Mouse (Mus musculus): Measurements from ENCODE around the gene Kcng4. TPM values are rescaled to one million over a fixed set of nuclear protein-coding genes. Genes with fewer than 3 reads are reported as not detected.
A peak's percentile ranks its signal among the peaks of the same experiment; 100 is the strongest.

The Kcng4 gene
- polyA plus RNA-seq, 1 experiment from 2014 or later, result 0.10 TPM

DNA sequence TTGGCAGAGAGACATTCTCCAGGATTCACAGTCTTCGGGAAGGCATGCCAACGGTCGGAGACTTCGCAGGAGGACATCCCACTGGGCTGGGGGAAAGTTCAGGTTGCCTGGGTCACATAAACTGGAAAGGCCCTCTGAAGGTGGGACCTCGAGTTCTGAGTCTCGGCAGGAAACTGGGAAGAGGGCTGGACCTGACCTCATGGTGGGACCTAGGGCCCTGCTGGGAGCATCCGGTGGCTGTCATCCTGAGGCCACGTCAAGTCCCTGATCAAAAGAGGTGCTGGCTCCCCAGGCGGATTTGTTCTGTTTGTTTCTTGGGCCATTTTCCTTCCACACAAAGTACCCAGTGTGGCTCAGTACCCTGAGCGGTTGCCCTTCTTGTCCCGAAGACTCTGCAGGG lies 28.0 kb upstream of the Kcng4 start:
- Histone ChIP-seq H3K36me3 (no peaks in the 10 kb centered on the region), H3K9me3 (no peaks in the 10 kb centered on the region), H3K27ac (no peak overlapping the region), H3K4me1 (peaks cover 8% of the 10 kb centered on the region), H3K27me3 (replicated peaks) (peaks cover 13% of the 10 kb centered on the region; the same call in 1 of the 2 replicates), H3K4me3 (no peak overlapping the region), H3K4me2 (replicated peaks) (no peak overlapping the region), H3K9ac (no peak overlapping the region)
- ATAC-seq (ENCODE audit: low FRiP score, low read depth), result no peak
- 63% methylated on average over 11 of the region's 11 CpGs for WGBS

DNA sequence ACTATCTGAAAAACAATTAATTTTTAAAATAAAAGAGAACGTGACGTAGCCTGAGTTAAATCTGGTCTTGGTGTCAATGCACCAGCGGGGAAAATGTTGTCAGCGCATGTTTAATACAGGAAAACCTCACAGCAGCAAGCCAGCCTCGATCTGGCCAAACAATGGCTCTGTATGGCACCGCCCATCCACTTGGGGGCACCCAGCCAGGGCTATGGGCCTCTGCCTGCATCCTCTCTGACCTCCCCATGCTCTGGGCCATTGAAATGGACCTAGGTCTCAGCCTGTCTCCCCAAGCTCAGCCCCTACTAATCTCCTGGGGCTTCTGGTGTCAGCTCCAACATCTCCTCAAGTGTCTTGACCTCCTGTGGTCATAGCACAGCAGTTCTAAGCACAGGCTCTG lies 26.4 kb upstream of the Kcng4 start:
- H3K27ac ChIP-seq, result no peak overlapping the region

DNA sequence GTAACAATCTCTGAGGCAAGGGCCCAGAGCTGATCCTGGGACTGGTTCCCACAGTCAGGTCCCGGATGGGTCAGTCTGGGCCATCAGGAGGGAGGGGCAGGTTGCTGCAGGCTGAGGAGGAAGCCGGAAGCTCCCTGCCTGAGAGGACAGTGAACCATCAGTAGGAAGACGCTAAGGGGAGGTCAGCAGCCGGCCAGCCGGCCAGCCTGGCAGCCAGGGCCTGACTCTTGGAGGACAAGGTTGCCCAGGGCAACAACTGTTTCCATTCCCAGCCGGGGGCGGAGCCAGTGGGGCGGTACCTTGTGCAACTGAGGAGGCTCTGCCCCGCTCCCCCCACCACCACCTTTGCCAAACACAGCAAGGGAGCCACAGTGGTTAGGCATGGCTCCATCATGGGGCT lies 25.6 kb upstream of the Kcng4 start:
- WGBS, result 5% methylated on average over 9 of the region's 9 CpGs
- ATAC-seq (ENCODE audit: low FRiP score, low read depth), result no peak
- no peak overlapping the region for H3K27ac ChIP-seq

More for the DNA sequence above, 26.4 kb upstream of the Kcng4 start:
- Histone ChIP-seq H3K4me2 (replicated peaks) (no peak overlapping the region), H3K9me3 (no peaks in the 10 kb centered on the region), H3K36me3 (no peaks in the 10 kb centered on the region), H3K4me1 (peaks cover 8% of the 10 kb centered on the region), H3K4me3 (no peak overlapping the region), H3K9ac (no peak overlapping the region), H3K27me3 (replicated peaks) (peaks cover 6% of the 10 kb centered on the region; the same call in 1 of the 2 replicates)
- WGBS, result 72% methylated on average over 6 of the region's 6 CpGs
- ATAC-seq (ENCODE audit: low FRiP score, low read depth), result no peak

DNA sequence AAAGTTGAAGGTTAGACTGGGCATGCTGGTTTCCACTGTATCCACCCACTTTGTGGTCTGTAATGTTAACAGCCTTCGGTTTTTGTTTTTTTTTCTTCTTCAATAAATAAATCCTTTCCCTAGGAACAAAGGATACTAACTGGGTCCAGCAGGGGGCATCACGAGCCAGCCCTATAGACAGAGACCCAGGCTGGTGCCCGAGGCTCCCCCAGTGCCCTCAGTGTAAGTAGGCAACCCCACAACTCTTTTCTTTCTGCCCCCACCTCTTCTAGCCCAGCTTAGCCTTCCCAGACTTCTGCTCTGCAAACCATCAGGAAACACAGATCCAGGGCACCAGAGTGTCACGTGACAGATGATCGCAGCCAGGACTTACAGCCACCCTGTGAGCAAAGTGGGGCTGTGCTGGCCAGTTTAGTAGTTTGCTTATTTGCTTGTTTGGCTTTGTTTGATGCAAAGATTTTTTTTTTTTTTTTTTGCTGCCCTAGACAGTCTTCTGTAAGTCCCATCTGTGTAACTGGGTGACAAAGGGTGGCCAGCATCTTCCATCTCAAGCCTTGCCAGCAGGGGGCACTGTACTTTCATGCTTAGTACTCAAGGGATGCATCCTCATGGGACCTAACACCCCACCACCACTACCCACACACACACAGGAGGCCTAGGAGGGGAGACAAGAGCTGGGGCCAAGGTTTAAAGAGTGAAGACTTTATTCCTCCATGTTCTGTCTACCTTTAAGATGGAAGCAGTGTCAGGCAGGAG lies 21.4 kb upstream of the Kcng4 start:
- Histone ChIP-seq H3K9me3 (no peaks in the 10 kb centered on the region), H3K27ac (no peak overlapping the region), H3K27me3 (replicated peaks) (no peaks in the 10 kb centered on the region), H3K4me3 (no peak overlapping the region), H3K36me3 (no peaks in the 10 kb centered on the region), H3K4me2 (replicated peaks) (no peak overlapping the region), H3K4me1 (peaks cover 15% of the 10 kb centered on the region), H3K9ac (no peak overlapping the region)
- ATAC-seq (ENCODE audit: low FRiP score, low read depth), result no peak
- WGBS, result 55% methylated on average over 5 of the region's 5 CpGs

More for the DNA sequence above, 25.6 kb upstream of the Kcng4 start:
- H3K4me3 ChIP-seq, result no peak overlapping the region
- peaks cover 8% of the 10 kb centered on the region for H3K4me1 ChIP-seq
- no peaks in the 10 kb centered on the region for H3K36me3 ChIP-seq
- no peak overlapping the region for H3K4me2 ChIP-seq (replicated peaks)
- H3K9me3 ChIP-seq, result no peaks in the 10 kb centered on the region
- peaks cover 6% of the 10 kb centered on the region; the same call in 1 of the 2 replicates for H3K27me3 ChIP-seq (replicated peaks)
- no peak overlapping the region for H3K9ac ChIP-seq

DNA sequence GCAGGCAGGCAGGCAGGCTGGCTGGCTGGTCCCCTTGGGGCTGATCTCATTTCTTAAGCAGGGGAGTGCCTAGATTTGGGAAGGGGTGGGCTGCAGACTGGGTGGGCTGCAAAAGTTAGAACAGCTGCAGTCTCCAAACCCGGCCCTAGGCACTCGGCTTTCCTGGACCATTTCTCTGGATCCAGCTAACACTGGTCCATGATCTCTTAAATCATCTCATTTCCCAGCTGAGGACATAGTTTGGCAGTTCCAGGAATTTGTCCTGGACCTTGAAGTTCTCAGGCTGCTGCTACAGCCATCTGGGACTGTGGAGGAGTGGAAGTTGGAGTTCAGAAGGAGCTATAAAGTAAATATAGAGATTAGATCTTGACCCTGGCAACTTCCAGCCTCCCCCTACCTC lies 15.8 kb upstream of the Kcng4 start:
- Histone ChIP-seq H3K9me3 (no peaks in the 10 kb centered on the region), H3K4me2 (replicated peaks) (no peak overlapping the region), H3K27me3 (replicated peaks) (no peaks in the 10 kb centered on the region), H3K4me1 (peaks cover 7% of the 10 kb centered on the region; the same call in 1 of the 2 replicates), H3K27ac (no peak overlapping the region), H3K9ac (no peak overlapping the region), H3K36me3 (no peaks in the 10 kb centered on the region), H3K4me3 (no peak overlapping the region)
- 65% methylated on average over 2 of the region's 2 CpGs for WGBS
- ATAC-seq (ENCODE audit: low FRiP score, low read depth), result no peak

DNA sequence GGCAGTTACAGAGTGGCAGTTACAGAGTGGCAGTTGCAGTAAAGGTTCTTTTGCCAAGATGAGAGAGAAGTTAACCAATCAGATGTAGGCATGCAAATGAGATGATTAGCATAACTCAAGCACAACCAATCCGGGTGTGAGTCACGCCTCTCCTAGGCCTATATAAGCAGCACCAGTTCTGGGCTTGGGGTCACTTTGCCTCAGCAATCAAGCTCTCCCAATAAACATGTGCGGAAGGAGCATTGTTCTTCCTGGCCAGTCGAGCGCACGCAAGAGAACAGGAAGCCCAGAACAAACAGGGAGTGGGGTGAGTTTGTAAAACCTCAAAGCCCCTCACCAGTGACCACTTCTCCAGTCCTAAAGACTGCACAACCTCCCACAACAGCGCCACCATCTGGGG lies 11.4 kb upstream of the Kcng4 start:
- H3K27me3 ChIP-seq (replicated peaks), result no peaks in the 10 kb centered on the region
- H3K27ac ChIP-seq, result no peak overlapping the region
- peaks cover 6% of the 10 kb centered on the region; the same call in 1 of the 2 replicates for H3K4me1 ChIP-seq
- WGBS, result 83% methylated on average over 7 of the region's 7 CpGs
- H3K9me3 ChIP-seq, result no peaks in the 10 kb centered on the region
- no peak overlapping the region for H3K4me2 ChIP-seq (replicated peaks)
- H3K36me3 ChIP-seq, result no peaks in the 10 kb centered on the region
- ATAC-seq (ENCODE audit: low FRiP score, low read depth), result no peak
- no peak overlapping the region for H3K4me3 ChIP-seq
- no peak overlapping the region for H3K9ac ChIP-seq

DNA sequence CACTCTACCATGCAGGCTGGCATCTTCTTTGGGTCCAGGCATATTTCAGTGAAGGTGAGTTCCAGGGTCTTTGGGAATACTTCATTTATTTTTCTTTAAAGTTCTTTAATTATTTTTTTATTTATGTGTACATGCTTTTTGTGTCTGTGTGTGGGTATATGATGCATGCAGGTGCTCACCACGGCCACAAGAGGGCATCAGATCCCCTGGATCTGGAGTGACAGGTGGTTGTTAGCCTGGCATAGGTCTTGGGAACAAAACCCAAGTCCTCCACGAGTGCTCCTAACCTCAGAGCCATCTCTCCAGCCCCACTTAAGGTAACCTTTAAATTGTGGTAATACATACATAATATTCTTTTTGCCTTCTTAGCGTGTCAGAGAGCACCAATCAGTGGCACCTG lies 10.7 kb upstream of the Kcng4 start:
- no peaks in the 10 kb centered on the region for H3K27me3 ChIP-seq (replicated peaks)
- peaks cover 6% of the 10 kb centered on the region; the same call in 1 of the 2 replicates for H3K4me1 ChIP-seq
- H3K9me3 ChIP-seq, result no peaks in the 10 kb centered on the region
- no peak overlapping the region for H3K4me2 ChIP-seq (replicated peaks)
- H3K36me3 ChIP-seq, result no peaks in the 10 kb centered on the region
- no peak for ATAC-seq (ENCODE audit: low FRiP score, low read depth)
- H3K27ac ChIP-seq, result no peak overlapping the region
- H3K9ac ChIP-seq, result no peak overlapping the region
- WGBS, result 76% methylated on average over 3 of the region's 3 CpGs
- H3K4me3 ChIP-seq, result no peak overlapping the region

DNA sequence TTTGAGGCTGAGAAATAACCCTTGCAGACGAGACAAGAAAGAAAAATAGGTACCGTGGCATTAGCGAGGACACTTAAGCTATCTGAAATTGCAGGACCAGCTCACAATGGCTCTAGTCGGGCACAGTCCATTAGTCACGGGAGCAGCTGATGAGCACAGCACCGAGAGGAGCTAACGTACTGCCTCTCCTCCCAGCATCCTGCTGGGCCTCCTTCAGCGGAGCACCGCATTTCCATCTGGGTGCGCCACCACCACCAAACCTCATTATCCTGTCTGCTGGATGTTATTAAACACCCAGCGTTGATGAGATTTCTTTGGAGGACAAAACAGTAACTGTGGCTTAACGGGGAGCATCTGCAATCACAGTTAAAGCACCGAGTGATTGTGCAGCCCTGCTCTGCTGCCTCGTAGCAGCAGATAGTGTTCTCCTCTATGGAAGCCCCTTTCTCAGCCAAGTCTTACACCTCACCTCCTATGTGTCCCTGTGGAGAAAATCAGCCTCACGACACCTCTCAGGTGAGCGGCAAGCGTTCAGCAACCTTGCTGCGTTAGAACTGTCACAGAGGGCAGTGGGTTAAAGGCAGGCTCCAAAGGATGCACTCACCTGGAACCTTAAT lies 9.6 kb upstream of the Kcng4 start:
- 46% methylated on average over 18 of the region's 18 CpGs for WGBS

DNA sequence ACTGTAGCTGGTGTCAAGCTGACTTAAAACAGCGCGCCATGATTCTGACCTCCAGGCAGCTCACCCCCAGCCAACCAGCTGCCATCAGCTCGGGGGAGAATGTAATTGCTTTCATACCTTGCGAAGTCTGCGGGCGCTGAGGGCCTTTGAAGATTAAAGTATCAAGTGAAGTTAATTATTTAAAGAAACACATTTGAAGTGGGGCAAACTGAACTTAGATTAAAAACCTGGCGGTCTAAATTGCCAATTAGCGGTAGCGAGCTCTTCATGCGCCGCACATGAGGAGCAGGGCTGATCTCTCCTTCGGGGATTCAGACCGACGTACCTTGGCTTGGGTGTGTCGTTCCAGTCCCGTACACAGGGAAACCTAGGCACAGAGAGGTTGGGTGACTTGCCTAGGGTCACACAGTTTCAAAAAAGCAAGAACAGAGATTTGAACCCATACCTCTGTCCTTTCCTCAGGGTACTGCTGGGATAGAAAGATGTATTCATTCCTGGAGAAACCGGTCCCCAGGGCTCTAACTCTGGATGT lies 9.0 kb upstream of the Kcng4 start:
- ATAC-seq (ENCODE audit: low FRiP score, low read depth), result 0 out of 2 replicates have a peak, but pooled peaks have one; percentile 53
- Histone ChIP-seq H3K4me3 (no peak overlapping the region), H3K9ac (no peak overlapping the region), H3K27ac (no peak overlapping the region), H3K27me3 (replicated peaks) (0 out of 2 replicates have a peak, but pooled peaks cover 2% of the 10 kb centered on the region), H3K9me3 (no peaks in the 10 kb centered on the region), H3K4me2 (replicated peaks) (no peak overlapping the region), H3K4me1 (peaks cover 6% of the 10 kb centered on the region; the same call in 1 of the 2 replicates), H3K36me3 (no peaks in the 10 kb centered on the region)
- 81% methylated on average over 17 of the region's 17 CpGs for WGBS

More for the DNA sequence above, 9.6 kb upstream of the Kcng4 start:
- Histone ChIP-seq H3K36me3 (no peaks in the 10 kb centered on the region), H3K4me1 (peaks cover 6% of the 10 kb centered on the region; the same call in 1 of the 2 replicates), H3K27ac (no peak overlapping the region), H3K27me3 (replicated peaks) (0 out of 2 replicates have a peak, but pooled peaks cover 2% of the 10 kb centered on the region), H3K9ac (no peak overlapping the region), H3K4me3 (no peak overlapping the region), H3K4me2 (replicated peaks) (0 out of 2 replicates have a peak overlapping the region, but pooled peaks have one; percentile 9), H3K9me3 (no peaks in the 10 kb centered on the region)
- ATAC-seq (ENCODE audit: low FRiP score, low read depth), result peak; percentile 82

DNA sequence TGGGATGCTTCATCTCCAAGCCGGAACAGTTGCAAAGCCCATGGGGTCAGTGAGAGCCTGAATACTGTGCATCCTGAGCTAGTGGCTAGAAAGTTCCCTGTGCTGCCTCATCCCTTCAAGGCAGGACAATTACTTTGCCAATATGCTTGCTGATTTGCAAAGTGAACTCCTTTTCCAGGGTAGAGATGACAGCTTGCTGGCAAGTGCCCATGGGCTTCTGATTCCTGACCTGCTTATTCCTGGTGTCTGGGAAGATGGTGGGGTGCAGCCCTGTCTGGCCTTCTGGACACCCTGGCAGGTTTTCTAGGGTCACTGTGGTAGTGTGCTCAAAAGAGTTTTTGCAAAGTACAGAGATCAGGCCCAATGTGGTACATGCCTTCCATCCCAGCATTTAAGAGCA lies 7.5 kb upstream of the Kcng4 start:
- Histone ChIP-seq H3K27ac (no peak overlapping the region), H3K4me3 (no peak overlapping the region), H3K9ac (no peak overlapping the region), H3K27me3 (replicated peaks) (0 out of 2 replicates have a peak, but pooled peaks cover 2% of the 10 kb centered on the region), H3K9me3 (no peaks in the 10 kb centered on the region), H3K4me2 (replicated peaks) (no peak overlapping the region), H3K36me3 (no peaks in the 10 kb centered on the region), H3K4me1 (peaks cover 6% of the 10 kb centered on the region; the same call in 1 of the 2 replicates)
- ATAC-seq (ENCODE audit: low FRiP score, low read depth), result no peak
- WGBS, result 94% methylated on average over 1 of the region's 1 CpGs

DNA sequence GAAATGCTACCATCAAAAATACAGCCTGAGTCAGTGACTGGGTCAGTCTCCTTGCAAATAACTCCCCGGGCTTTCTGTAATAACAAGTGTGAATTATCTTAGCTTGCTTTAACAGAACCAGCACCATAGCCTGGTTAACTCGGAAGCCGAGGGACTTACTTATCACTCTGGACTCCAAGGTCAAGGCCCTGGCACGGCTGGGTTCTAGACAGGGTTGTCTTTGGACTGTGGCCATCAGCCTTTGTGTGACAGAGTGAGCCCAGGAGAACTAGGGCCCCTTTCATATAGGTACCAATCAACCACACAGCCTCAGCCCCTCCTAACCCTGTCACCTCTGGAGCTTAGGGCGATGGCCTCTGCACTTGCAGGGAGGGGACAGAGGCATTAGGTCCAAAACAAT lies 5.6 kb upstream of the Kcng4 start:
- H3K36me3 ChIP-seq, result no peaks in the 10 kb centered on the region

DNA sequence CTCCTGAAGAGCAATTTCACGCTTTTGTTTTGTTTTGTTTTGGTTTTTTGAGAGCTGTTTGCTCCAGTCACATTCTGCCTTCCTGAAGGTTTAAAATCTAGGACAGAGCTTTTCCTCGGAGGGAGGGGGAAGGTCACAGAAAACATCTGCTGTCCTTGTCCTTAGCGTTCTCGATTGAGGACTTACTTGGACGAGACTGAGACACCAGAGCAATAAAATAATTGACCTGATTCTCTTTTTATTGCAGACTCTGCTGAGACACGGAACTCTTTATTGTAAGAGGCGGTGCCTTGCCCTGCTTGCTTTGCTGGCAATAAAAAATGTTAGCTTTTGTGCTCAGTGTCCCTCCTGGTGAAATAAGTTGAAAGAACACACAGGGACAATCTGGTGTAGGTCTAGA lies 4.3 kb upstream of the Kcng4 start:
- H3K9me3 ChIP-seq, result no peaks in the 10 kb centered on the region
- WGBS, result 25% methylated on average over 7 of the region's 7 CpGs
- 0 out of 2 replicates have a peak, but pooled peaks cover 6% of the 10 kb centered on the region for H3K27me3 ChIP-seq (replicated peaks)
- ATAC-seq (ENCODE audit: low FRiP score, low read depth), result no peak
- H3K36me3 ChIP-seq, result no peaks in the 10 kb centered on the region
- peaks cover 11% of the 10 kb centered on the region for H3K4me1 ChIP-seq
- no peak overlapping the region for H3K4me3 ChIP-seq
- no peak overlapping the region for H3K9ac ChIP-seq
- H3K4me2 ChIP-seq (replicated peaks), result no peak overlapping the region
- H3K27ac ChIP-seq, result no peak overlapping the region

More for the DNA sequence above, 5.6 kb upstream of the Kcng4 start:
- 0 out of 2 replicates have a peak, but pooled peaks cover 2% of the 10 kb centered on the region for H3K27me3 ChIP-seq (replicated peaks)
- WGBS, result 86% methylated on average over 5 of the region's 5 CpGs
- H3K4me3 ChIP-seq, result no peak overlapping the region
- peaks cover 6% of the 10 kb centered on the region; the same call in 1 of the 2 replicates for H3K4me1 ChIP-seq
- no peaks in the 10 kb centered on the region for H3K9me3 ChIP-seq
- no peak overlapping the region for H3K4me2 ChIP-seq (replicated peaks)
- H3K27ac ChIP-seq, result no peak overlapping the region
- ATAC-seq (ENCODE audit: low FRiP score, low read depth), result no peak
- H3K9ac ChIP-seq, result no peak overlapping the region
